Mouse (Mus musculus): ENCODE data around the gene Olfr1417. TPM values are rescaled to one million over a fixed set of nuclear protein-coding genes. Genes with fewer than 3 reads are reported as not detected.

Gene Olfr1417
- total RNA-seq (2023): not detected

GRCm38 (mm10) chr19:11839119-11839518 lies at the start of gene Olfr1417:
Gene Olfr1417, minus strand, starts transcription at chr19:11839219.

GRCm38 (mm10) chr19:11886265-11886664 lies 47.2 kb upstream of the Olfr1417 start, which contains the start of gene Olfr1420:
Gene Olfr1420, plus strand, starts transcription at chr19:11886565.

GRCm38 (mm10) chr19:11875006-11875405 lies 36.0 kb upstream of the Olfr1417 start, which contains the start of gene Olfr1419:
Gene Olfr1419, minus strand, starts transcription at chr19:11875106.

GRCm38 (mm10) chr19:11860966-11861365 lies 21.9 kb upstream of the Olfr1417 start, which contains the start of gene Olfr1418:
Gene Olfr1418, minus strand, starts transcription at chr19:11861066.

GRCm38 (mm10) chr19:11819143-11819700 lies 19.8 kb downstream of the Olfr1417 start, which contains the start of gene Stx3:
Gene Stx3, minus strand, starts transcription at chr19:11819403.

Other genes with a start within 250 kb of the Olfr1417 start
- 1 to 10 TPM; 3.4 to 3.8 TPM for gene Ms4a6d, start 234.4 kb downstream of the Olfr1417 start, total RNA-seq (2023)
- not detected for gene Ms4a2, start 215.5 kb downstream of the Olfr1417 start, total RNA-seq (2023)
- gene Ms4a3, start 198.4 kb downstream of the Olfr1417 start, total RNA-seq (2023): not detected
- 1 to 10 TPM in 1 of 2 experiments, not detected in 1; 1.5 TPM for gene Oosp2, start 178.7 kb downstream of the Olfr1417 start, total RNA-seq (2023)
- gene Oosp1, start 148.1 kb downstream of the Olfr1417 start, total RNA-seq (2023): 1 to 10 TPM in 1 of 2 experiments, under 1 TPM in 1; 0.93 to 1.2 TPM
- not detected for gene Oosp3, start 142.2 kb downstream of the Olfr1417 start, total RNA-seq (2023)
- not detected for gene Gif, start 91.7 kb downstream of the Olfr1417 start, total RNA-seq (2023)
- gene Mrpl16, start 68.8 kb downstream of the Olfr1417 start, total RNA-seq (2023): 10 to 100 TPM; 28.3 to 28.4 TPM
- gene Stx3, start 19.8 kb downstream of the Olfr1417 start, total RNA-seq (2023): 1 to 10 TPM; 1.0 TPM
- gene Olfr1418, start 21.8 kb upstream of the Olfr1417 start, total RNA-seq (2023): not detected
- not detected for gene Olfr1419, start 35.9 kb upstream of the Olfr1417 start, total RNA-seq (2023)
- not detected for gene Olfr1420, start 47.3 kb upstream of the Olfr1417 start, total RNA-seq (2023)
- 10 to 100 TPM; 57.4 to 69.2 TPM for gene Patl1, start 73.2 kb upstream of the Olfr1417 start, total RNA-seq (2023)
- 10 to 100 TPM; 57.4 to 58.1 TPM for gene Osbp, start 126.7 kb upstream of the Olfr1417 start, total RNA-seq (2023)
- not detected for gene Olfr1423, start 202.1 kb upstream of the Olfr1417 start, total RNA-seq (2023)
- not detected for gene Olfr1424, start 223.5 kb upstream of the Olfr1417 start, total RNA-seq (2023)
- gene Olfr1425, start 238.5 kb upstream of the Olfr1417 start, total RNA-seq (2023): not detected

Measured in B cell, adult 67 days (primary cell).